Mouse (Mus musculus): ENCODE measurements around the gene H2bfm. TPM values are rescaled to one million over a fixed set of nuclear protein-coding genes. Genes with fewer than 3 reads are reported as not detected.

H2bfm gene
- not detected for polyA plus RNA-seq (2014; fragmentation: Illumina TruSeq; extraction: RNeasy Lipid Tissue Mini Kit (QIAGEN cat#74804); ENCODE audit: insufficient read depth, low read depth, low replicate concordance)

DNA sequence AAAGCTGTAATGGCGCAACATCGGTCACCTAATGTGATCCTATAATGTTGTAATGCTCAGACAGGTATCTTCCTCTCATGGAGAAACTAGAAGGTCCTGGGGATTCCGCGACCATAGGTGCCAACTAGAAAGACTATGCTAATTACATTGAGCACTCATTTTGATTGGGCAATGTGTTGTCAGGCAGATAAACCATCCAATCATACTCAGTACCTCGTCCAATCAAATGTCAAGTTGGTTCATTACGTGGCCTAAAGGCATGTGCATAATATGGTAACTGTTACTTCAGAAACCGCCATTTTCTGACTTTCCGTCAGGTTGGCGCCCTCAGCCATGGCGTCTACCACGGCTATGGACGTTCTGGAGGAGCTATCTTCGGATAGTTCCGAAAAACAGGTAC, at the start of gene H2bfm:
H2bfm (plus strand) TSS at position 295 of the 400 bp plus-strand sequence.

DNA sequence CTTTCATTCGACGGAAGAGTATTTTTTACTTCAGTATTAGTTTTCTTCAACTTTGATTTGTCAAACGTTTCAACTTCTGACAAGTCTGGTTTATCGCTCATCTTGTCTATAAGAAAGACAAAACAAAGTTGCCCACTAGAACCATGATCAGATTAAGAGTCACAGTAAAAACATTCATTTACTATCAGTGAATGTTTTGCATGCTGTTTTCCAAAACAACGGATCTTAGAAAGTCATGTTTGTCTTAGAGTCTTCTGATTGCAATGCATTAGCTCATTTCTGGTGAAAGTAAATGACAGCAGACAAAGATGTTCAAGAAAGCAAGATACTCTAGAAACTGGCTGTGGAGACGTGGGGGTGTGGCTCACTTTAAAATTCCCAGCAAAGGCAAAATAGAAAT, 48.3 kb downstream of the H2bfm start, which contains the start of gene Tmsb15b2:
Tmsb15b2 (minus strand) TSS at position 101 of the 400 bp plus-strand sequence.

DNA sequence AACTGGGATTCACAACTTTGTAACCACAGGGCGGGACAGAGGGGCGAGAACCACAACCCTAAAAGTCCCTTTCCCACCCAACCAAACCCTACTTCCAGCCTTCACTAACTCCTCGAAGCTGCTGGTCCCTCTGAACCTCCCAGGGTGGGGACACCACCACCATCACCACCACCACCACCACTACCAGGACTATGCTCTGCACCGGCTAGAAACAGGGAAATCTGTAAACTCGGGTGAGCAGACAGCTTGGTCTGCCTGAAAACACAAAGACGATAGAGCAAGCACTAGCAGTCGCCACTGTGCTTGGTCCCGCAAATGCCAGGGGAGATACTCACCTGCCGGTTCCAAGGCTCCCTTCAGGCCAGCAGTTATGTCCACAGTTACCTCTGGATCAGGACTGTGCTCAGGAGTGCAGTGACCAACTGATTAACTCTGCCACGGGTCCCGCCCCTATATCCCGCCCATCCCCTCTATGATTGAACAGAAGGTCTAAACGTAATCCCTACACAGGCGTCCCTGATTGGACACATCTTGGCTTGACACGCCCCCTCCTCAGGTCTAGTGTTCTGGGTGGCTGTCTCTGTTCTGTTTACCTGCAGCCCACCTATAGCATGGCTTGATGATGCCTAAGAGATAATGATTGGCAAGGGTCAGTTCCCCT, 49.4 kb downstream of the H2bfm start, which contains the start of the genes Tmsb15l and Tmsb15b1:
Tmsb15l (minus strand) TSS at position 446 of the 661 bp plus-strand sequence.
Tmsb15b1 (minus strand) TSS at position 451 of the 661 bp plus-strand sequence.

Other genes starting within 250 kb of the H2bfm start
- gene Tceal1, start 219.3 kb upstream of the H2bfm start, polyA plus RNA-seq (2014; fragmentation: Illumina TruSeq; extraction: RNeasy Lipid Tissue Mini Kit (QIAGEN cat#74804); ENCODE audit: insufficient read depth, low read depth, low replicate concordance): 6.7 TPM
- gene Morf4l2, start 183.6 kb upstream of the H2bfm start, polyA plus RNA-seq (2014; fragmentation: Illumina TruSeq; extraction: RNeasy Lipid Tissue Mini Kit (QIAGEN cat#74804); ENCODE audit: insufficient read depth, low read depth, low replicate concordance): 114 TPM
- not detected for gene Glra4, start 147.2 kb upstream of the H2bfm start, polyA plus RNA-seq (2014; fragmentation: Illumina TruSeq; extraction: RNeasy Lipid Tissue Mini Kit (QIAGEN cat#74804); ENCODE audit: insufficient read depth, low read depth, low replicate concordance)
- gene Plp1, start 104.7 kb upstream of the H2bfm start, polyA plus RNA-seq (2014; fragmentation: Illumina TruSeq; extraction: RNeasy Lipid Tissue Mini Kit (QIAGEN cat#74804); ENCODE audit: insufficient read depth, low read depth, low replicate concordance): 1.5 TPM
- gene Rab9b, start 58.6 kb upstream of the H2bfm start, polyA plus RNA-seq (2014; fragmentation: Illumina TruSeq; extraction: RNeasy Lipid Tissue Mini Kit (QIAGEN cat#74804); ENCODE audit: insufficient read depth, low read depth, low replicate concordance): not detected
- gene Tmsb15b2, start 48.2 kb downstream of the H2bfm start, polyA plus RNA-seq (2014; fragmentation: Illumina TruSeq; extraction: RNeasy Lipid Tissue Mini Kit (QIAGEN cat#74804); ENCODE audit: insufficient read depth, low read depth, low replicate concordance): 3.6 TPM
- 3.9 TPM for gene Tmsb15l, start 49.5 kb downstream of the H2bfm start, polyA plus RNA-seq (2014; fragmentation: Illumina TruSeq; extraction: RNeasy Lipid Tissue Mini Kit (QIAGEN cat#74804); ENCODE audit: insufficient read depth, low read depth, low replicate concordance)
- gene Tmsb15b1, start 49.5 kb downstream of the H2bfm start, polyA plus RNA-seq (2014; fragmentation: Illumina TruSeq; extraction: RNeasy Lipid Tissue Mini Kit (QIAGEN cat#74804); ENCODE audit: insufficient read depth, low read depth, low replicate concordance): 4.3 TPM
- gene Zcchc18, start 65.8 kb downstream of the H2bfm start, polyA plus RNA-seq (2014; fragmentation: Illumina TruSeq; extraction: RNeasy Lipid Tissue Mini Kit (QIAGEN cat#74804); ENCODE audit: insufficient read depth, low read depth, low replicate concordance): 1.2 TPM
- 5.7 TPM for gene Slc25a53, start 111.0 kb downstream of the H2bfm start, polyA plus RNA-seq (2014; fragmentation: Illumina TruSeq; extraction: RNeasy Lipid Tissue Mini Kit (QIAGEN cat#74804); ENCODE audit: insufficient read depth, low read depth, low replicate concordance)
- 1.7 TPM for gene Fam199x, start 122.3 kb downstream of the H2bfm start, polyA plus RNA-seq (2014; fragmentation: Illumina TruSeq; extraction: RNeasy Lipid Tissue Mini Kit (QIAGEN cat#74804); ENCODE audit: insufficient read depth, low read depth, low replicate concordance)
- not detected for gene Esx1, start 194.8 kb downstream of the H2bfm start, polyA plus RNA-seq (2014; fragmentation: Illumina TruSeq; extraction: RNeasy Lipid Tissue Mini Kit (QIAGEN cat#74804); ENCODE audit: insufficient read depth, low read depth, low replicate concordance)